Mouse (Mus musculus) embryonic fibroblast, embryonic 13.5 days (primary cell): ENCODE data around the gene Dlg2.

Experiments used
- CTCF ChIP-seq: IDR thresholded peaks from 2 replicates; pipeline ENCODE4 v1.5.1; 2011; ENCODE audit warnings: mild to moderate bottlenecking, control low read depth, low read length, moderate library complexity, borderline replicate concordance; ENCODE audit not compliant: insufficient read depth
- POLR2A ChIP-seq: IDR thresholded peaks from 2 replicates; pipeline ENCODE4 v1.6.1; 2011; ENCODE audit warnings: low read depth, mild to moderate bottlenecking, control low read depth, low read length, moderate library complexity

DNA sequence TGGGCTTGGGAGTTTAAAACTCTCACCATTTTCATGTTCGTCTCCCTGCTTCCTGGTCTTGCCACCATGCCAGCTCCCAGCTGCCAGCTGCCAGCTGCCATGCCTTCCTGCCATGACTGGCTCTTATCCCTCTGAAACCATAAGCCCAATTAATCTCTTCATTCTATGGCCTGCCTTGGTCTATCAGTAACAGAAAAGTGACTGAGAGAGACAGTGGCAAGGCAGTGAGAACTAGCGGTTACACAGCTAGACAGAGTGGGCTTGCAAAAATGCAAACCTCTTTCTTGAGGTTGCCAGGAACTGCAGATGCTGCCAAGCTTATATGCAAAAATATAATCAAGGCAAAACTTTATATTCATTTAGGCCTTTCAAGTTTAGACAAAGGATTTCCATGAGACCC is 1183.0 kb downstream of the Dlg2 start:
- TF ChIP-seq CTCF (no peak), POLR2A (no peak)
